Mouse (Mus musculus) ovary, adult 10 weeks (tissue): Measurements from ENCODE around the gene Opcml. TPM values are rescaled to one million over a fixed set of nuclear protein-coding genes. Genes with fewer than 3 reads are reported as not detected.

ENCODE experiments used
- polyA plus RNA-seq: library from polyadenylated mRNA; stranded (reverse); fragments of 350-450 nt; fragmentation: Illumina TruSeq; extraction: RNeasy Lipid Tissue Mini Kit (QIAGEN cat#74804); gene quantifications from one replicate; pipeline ENCODE4 v1.2.3, GENCODE M21; 2014

Opcml gene
- polyA plus RNA-seq: 1.6 TPM

GRCm38 (mm10) chr9:27790725-27791638, at the start of gene Opcml:
TSS of gene Opcml (plus strand) at chr9:27790775.

